In the genomic region with DNA sequence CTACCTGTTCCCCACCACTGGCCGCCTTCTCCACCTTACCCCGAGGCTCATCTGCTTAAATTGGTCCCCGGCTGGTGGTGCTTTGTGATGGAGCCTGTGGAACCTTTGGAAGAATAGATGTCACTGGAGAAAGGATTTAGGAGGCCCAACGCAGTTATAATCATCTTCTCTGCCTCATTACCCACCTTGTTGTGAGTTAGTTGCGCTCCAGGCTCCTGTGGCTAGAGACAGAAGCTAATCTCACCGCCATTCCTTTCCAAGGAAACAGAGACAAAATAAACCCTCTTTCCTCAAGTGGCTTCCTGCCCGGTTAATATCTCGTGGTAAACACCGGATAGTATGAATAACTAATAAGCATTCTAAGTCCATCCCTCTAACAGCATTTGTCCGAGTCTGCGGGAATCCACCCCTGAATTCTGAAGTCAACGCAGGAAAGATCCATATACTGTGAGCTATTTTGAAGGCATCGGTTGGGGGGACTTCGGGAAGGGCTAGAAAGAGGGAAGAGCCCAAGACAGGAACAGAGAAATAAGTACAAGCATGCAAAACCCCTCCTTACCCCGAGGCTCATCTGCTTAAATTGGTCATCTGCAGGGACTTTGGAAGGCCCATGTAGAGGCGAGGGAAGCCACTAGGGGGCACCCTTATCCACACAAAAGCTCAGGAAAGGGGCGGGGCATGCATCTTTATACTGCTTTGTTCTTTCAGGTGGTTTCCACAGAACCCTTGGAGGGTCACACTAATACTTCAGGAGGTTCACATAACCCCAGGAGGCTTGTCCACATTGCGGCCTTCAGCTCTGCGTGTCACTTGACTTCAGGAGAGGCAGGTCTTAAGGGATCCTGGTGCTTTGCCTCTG, we compare ENCODE assay signal across 8 mouse cellular contexts. TPM values are rescaled to one million over a fixed set of nuclear protein-coding genes. Genes with fewer than 3 reads are reported as not detected.
DNase-seq lines count a peak whose midpoint lies in the region; ATAC-seq and TF ChIP-seq lines count a peak whose summit lies in the region.

No protein-coding gene starts in this region.

- H3K27me3 ChIP-seq in heart, embryonic 12.5 days (replicated peaks) = peaks cover 38% of the 10 kb centered on the region
- H3K27me3 ChIP-seq in liver, embryonic 16.5 days (ENCODE audit: control insufficient read depth, insufficient read depth, low read depth, low read length) = no peaks in the 10 kb centered on the region; the same call in 1 of the 2 replicates
- H3K27me3 ChIP-seq in neural tube, embryonic 13.5 days = peaks cover 20% of the 10 kb centered on the region
- H3K27me3 ChIP-seq in testis, adult 2 months (ENCODE audit: control insufficient read depth, insufficient read depth, low read length) = no peaks in the 10 kb centered on the region

- H3K27ac ChIP-seq in heart, embryonic 12.5 days (ENCODE audit: poor library complexity, severe bottlenecking) = no peak overlapping the region
- no peak overlapping the region for H3K27ac ChIP-seq in liver, embryonic 16.5 days (ENCODE audit: low read length)
- no peak overlapping the region; the same call in 1 of the 2 replicates for H3K27ac ChIP-seq in neural tube, embryonic 13.5 days (replicated peaks)
- H3K27ac ChIP-seq in testis, adult 2 months (ENCODE audit: control insufficient read depth, insufficient read depth, low read depth, low read length) = no peak overlapping the region

- no peaks in the 10 kb centered on the region for H3K4me1 ChIP-seq in heart, embryonic 12.5 days (replicated peaks)
- peaks cover 14% of the 10 kb centered on the region for H3K4me1 ChIP-seq in liver, embryonic 16.5 days (ENCODE audit: control insufficient read depth, low read depth, low read length)
- H3K4me1 ChIP-seq in neural tube, embryonic 13.5 days (replicated peaks) = no peaks in the 10 kb centered on the region
- H3K4me1 ChIP-seq in testis, adult 2 months (ENCODE audit: control insufficient read depth, insufficient read depth, low read length) = peaks cover 11% of the 10 kb centered on the region

- no peaks in the 10 kb centered on the region for H3K36me3 ChIP-seq in heart, embryonic 12.5 days
- H3K36me3 ChIP-seq in liver, embryonic 16.5 days (ENCODE audit: control insufficient read depth, insufficient read depth) = no peaks in the 10 kb centered on the region
- H3K36me3 ChIP-seq in neural tube, embryonic 13.5 days = no peaks in the 10 kb centered on the region
- H3K36me3 ChIP-seq in testis, adult 2 months (ENCODE audit: control insufficient read depth, insufficient read depth, low read length) = no peaks in the 10 kb centered on the region; the same call in 1 of the 2 replicates

- no peaks in the 10 kb centered on the region for H3K9me3 ChIP-seq in heart, embryonic 12.5 days (replicated peaks)
- H3K9me3 ChIP-seq in liver, embryonic 16.5 days (replicated peaks; ENCODE audit: control insufficient read depth, low read length) = no peaks in the 10 kb centered on the region
- H3K9me3 ChIP-seq in neural tube, embryonic 13.5 days = no peaks in the 10 kb centered on the region

- WGBS in heart, embryonic 12.5 days = 37% methylated on average over 19 of the region's 19 CpGs
- 34% methylated on average over 19 of the region's 19 CpGs for WGBS in liver, embryonic 16.5 days (ENCODE audit: insufficient replicate concordance)
- WGBS in neural tube, embryonic 13.5 days = 24% methylated on average over 19 of the region's 19 CpGs

- no peak overlapping the region for H3K9ac ChIP-seq in heart, embryonic 12.5 days
- no peak overlapping the region for H3K9ac ChIP-seq in liver, embryonic 16.5 days (ENCODE audit: low read depth, low read length)
- peak overlapping the region; percentile 38; the same call in 1 of the 2 replicates for H3K9ac ChIP-seq in neural tube, embryonic 13.5 days

- peak; percentile 66 for DNase-seq in CD4-positive helper T cell, adult 2 months (ENCODE audit: low read depth, low spot score)
- DNase-seq in adrenal gland, postnatal 10 days = peak; percentile 83
- DNase-seq in embryo, embryonic 9.5 days (ENCODE audit: extremely low spot score) = peak; percentile 84
- DNase-seq in kidney, postnatal 25 days = peak; percentile 45 to 81

- H3K4me3 ChIP-seq in heart, embryonic 12.5 days = no peak overlapping the region
- no peak overlapping the region for H3K4me3 ChIP-seq in liver, embryonic 16.5 days (ENCODE audit: low read depth, low read length)
- H3K4me3 ChIP-seq in neural tube, embryonic 13.5 days = no peak overlapping the region; the same call in 1 of the 2 replicates
- H3K4me3 ChIP-seq in testis, adult 2 months (ENCODE audit: control insufficient read depth, low read depth, low read length) = no peak overlapping the region

- TF ChIP-seq CTCF in testis, adult 2 months (IDR thresholded peaks at IDR 0.05; ENCODE audit: control insufficient read depth, insufficient read depth, insufficient replicate concordance, low read depth, low read length) = peak; percentile 74

- H3K4me2 ChIP-seq in heart, embryonic 12.5 days = no peak overlapping the region
- H3K4me2 ChIP-seq in liver, embryonic 16.5 days (ENCODE audit: low read depth, low read length) = no peak overlapping the region
- peak overlapping the region; percentile 11; the same call in 1 of the 2 replicates for H3K4me2 ChIP-seq in neural tube, embryonic 13.5 days

- ATAC-seq in heart, embryonic 12.5 days (ENCODE audit: insufficient number of reproducible peaks, low FRiP score) = 0 out of 2 replicates have a peak, but pooled peaks have one; percentile 25
- peak; percentile 25; the same call in 1 of the 2 replicates for ATAC-seq in liver, embryonic 16.5 days (ENCODE audit: low read depth)
- peak; percentile 84 for ATAC-seq in neural tube, embryonic 13.5 days (ENCODE audit: low read depth)

- no peak for TF ChIP-seq POLR2A in testis, adult 2 months (IDR thresholded peaks at IDR 0.05; ENCODE audit: control insufficient read depth, low read depth, low read length)

RNA-seq across cellular contexts. Expression of a gene that starts 4.1 kb away (rescaled TPM):
- 10 to 100 TPM; 37.2 to 40.5 TPM for total RNA-seq in adrenal gland, postnatal 10 days (2021)
- 28.7 TPM in 2 replicates for polyA plus RNA-seq in heart, embryonic 12.5 days (2016; fragmentation: Nextera tagmentation; extraction: Ambion mirVana)
- polyA plus RNA-seq in liver, embryonic 16.5 days (2015; fragmentation: Nextera tagmentation; extraction: Ambion mirVana) = 44.3 and 45.9 TPM in 2 replicates
- 48.1 and 54.2 TPM in 2 replicates for polyA plus RNA-seq in neural tube, embryonic 13.5 days (2015; fragmentation: Nextera tagmentation; extraction: Ambion mirVana)
- 1,270 and 1,285 TPM in 2 replicates for polyA plus RNA-seq in testis, adult 2 months (2012; rRNA removed)

RNA-seq across cellular contexts. Expression of a gene that starts 46.3 kb away (rescaled TPM):
- total RNA-seq in adrenal gland, postnatal 10 days (2021) = 1 to 10 TPM; 1.1 to 3.7 TPM
- 2.0 and 2.2 TPM in 2 replicates for polyA plus RNA-seq in heart, embryonic 12.5 days (2016; fragmentation: Nextera tagmentation; extraction: Ambion mirVana)
- 0.11 TPM in 1 of 2 replicates, not detected in the other for polyA plus RNA-seq in liver, embryonic 16.5 days (2015; fragmentation: Nextera tagmentation; extraction: Ambion mirVana)
- 16.7 and 20.0 TPM in 2 replicates for polyA plus RNA-seq in neural tube, embryonic 13.5 days (2015; fragmentation: Nextera tagmentation; extraction: Ambion mirVana)
- polyA plus RNA-seq in testis, adult 2 months (2012; rRNA removed) = 0.84 and 1.2 TPM in 2 replicates

Comparison
In these comparisons a context has a peak if more than half of its experiments do, and no peak if none do; other contexts are left out.
1. ATAC-seq: peak in every context shown above with its lines; median percentile 84 in neural tube, embryonic 13.5 days; 25 in heart, embryonic 12.5 days; 25 in liver, embryonic 16.5 days.
2. RNA of a gene that starts 4.1 kb away (polyA plus RNA-seq): 1,270 to 1,285 TPM in testis, adult 2 months; 48.1 to 54.2 TPM in neural tube, embryonic 13.5 days, 44.3 to 45.9 TPM in liver, embryonic 16.5 days and 28.7 TPM in heart, embryonic 12.5 days; every median in the first group is over 10 times any median in the second.
3. Peak in every context shown above with its lines, with median percentiles within 50 percentile points of each other: DNase-seq.